Mouse (Mus musculus) spleen, adult 2 months (tissue): ENCODE measurements around the gene Skp2. TPM values are rescaled to one million over a fixed set of nuclear protein-coding genes. Genes with fewer than 3 reads are reported as not detected.
A peak's percentile ranks its signal among the peaks of the same experiment; 100 is the strongest.

Source experiments
- DNase-seq, 2 experiments: peaks; one replicate each; pipeline versions ENCODE4 v3.0.0 to v3.0.0-alpha.2; 2012 to 2021; ENCODE audit warnings: low spot score in 2 of 2, low read depth in 1 of 2
- H3K27ac ChIP-seq: fragments of 200-500 bp; 2 replicates; pipeline ENCODE4 v1.5.1; 2012; ENCODE audit warnings: low read length, inconsistent platforms; ENCODE audit not compliant: insufficient read depth
- H3K27me3 ChIP-seq: fragments of 200-500 bp; 2 replicates; pipeline ENCODE4 v1.6.1; 2012; ENCODE audit warnings: mild to moderate bottlenecking, moderate library complexity, low read length, inconsistent platforms; ENCODE audit not compliant: control insufficient read depth, insufficient read depth
- H3K36me3 ChIP-seq: fragments of 200-500 bp; 2 replicates; pipeline ENCODE4 v1.6.1; 2012; ENCODE audit warnings: mild to moderate bottlenecking, low read length, inconsistent platforms; ENCODE audit not compliant: control insufficient read depth, insufficient read depth
- H3K4me1 ChIP-seq: fragments of 200-500 bp; 2 replicates; pipeline ENCODE4 v1.6.1; 2011; ENCODE audit warnings: inconsistent platforms; ENCODE audit not compliant: control insufficient read depth, insufficient read depth, insufficient read length
- H3K4me3 ChIP-seq: fragments of 200-500 bp; 2 replicates; pipeline ENCODE4 v1.5.1; 2011; ENCODE audit warnings: mild to moderate bottlenecking, inconsistent platforms; ENCODE audit not compliant: insufficient read depth, insufficient read length; ENCODE audit errors: extremely low read depth
- CTCF ChIP-seq: fragments of 200-500 bp; IDR thresholded peaks from 2 replicates; pipeline ENCODE4 v1.5.1; 2011; ENCODE audit warnings: mild to moderate bottlenecking, inconsistent platforms; ENCODE audit not compliant: insufficient read depth, insufficient read length, insufficient replicate concordance; ENCODE audit errors: extremely low read depth
- POLR2A ChIP-seq: fragments of 200-500 bp; IDR thresholded peaks from 2 replicates; pipeline ENCODE4 v1.6.1; 2011; ENCODE audit warnings: low read depth, low read length, inconsistent platforms
- whole genome bisulfite sequencing: fragments of 180-500 bp; shearing (Covaris S2); methylation state at CpG from one replicate; pipeline ENCODE4 v1.1.7; 2018; 5-methylcytosine and 5-hydroxymethylcytosine counted together
- polyA plus RNA-seq: library from polyadenylated mRNA; depleted of rRNA; stranded (reverse); fragments of >200 nt; gene quantifications from 2 replicates; pipeline ENCODE4 v1.2.3, GENCODE M21; 2012

The Skp2 gene
- polyA plus RNA-seq, 1 experiment: 2.5 TPM

DNA sequence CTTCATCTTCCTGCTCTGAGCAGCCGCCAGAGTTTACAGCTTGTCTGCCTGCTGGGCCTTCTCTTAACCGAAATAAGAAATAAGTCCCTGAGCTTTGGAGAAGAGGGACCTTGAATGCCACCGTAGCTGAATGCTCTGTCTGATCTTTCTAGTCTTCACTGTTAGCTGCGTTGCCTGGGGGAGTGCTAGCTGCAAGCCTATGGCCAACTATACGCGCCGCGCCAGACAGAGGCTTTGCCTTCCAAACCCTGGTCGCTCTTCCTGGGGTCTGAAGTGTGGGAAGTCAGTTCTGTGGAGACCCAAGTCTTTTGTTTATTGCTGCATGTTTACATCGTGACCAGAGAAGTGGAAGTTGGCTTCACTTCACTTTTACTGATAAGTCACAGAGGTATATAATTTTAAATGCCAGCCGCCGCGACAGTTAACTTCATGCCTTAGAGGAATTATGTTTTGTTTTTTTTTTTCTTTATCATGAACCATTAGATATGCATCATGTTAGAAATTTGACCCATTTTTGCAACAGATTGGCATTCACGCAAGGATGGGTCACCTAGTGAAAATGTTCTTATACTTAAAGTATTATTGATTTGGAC lies 79.5 kb downstream of the Skp2 start:
- no peaks in the 10 kb centered on the region for H3K4me1 ChIP-seq
- 79% methylated on average over 14 of the region's 14 CpGs for WGBS
- TF ChIP-seq CTCF (no peak), POLR2A (no peak)
- H3K27ac ChIP-seq: peak overlapping the region; percentile 45; the same call in 1 of the 2 replicates
- no peak overlapping the region for H3K4me3 ChIP-seq
- DNase-seq: no peak
- H3K36me3 ChIP-seq: no peaks in the 10 kb centered on the region
- H3K27me3 ChIP-seq: no peaks in the 10 kb centered on the region

DNA sequence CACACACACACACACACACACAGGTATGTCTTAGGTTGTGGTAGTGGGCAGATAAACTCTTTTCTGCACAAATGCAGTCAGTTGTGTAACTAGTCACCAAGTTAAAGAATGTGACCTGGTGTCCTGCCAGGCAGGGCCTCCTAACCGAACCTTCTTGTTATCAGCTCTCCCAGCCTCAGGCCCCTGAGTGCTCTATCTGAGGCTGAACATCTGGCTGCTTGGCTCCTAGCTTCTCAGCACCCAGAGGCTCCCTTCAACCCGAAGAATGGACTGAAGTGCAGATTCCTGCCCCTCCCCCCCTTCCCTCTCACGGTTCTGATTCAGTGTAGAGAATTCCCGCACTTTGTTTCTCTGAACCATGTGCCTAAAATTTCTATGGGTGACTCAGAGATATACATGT lies 80.6 kb downstream of the Skp2 start:
- WGBS: 51% methylated on average over 4 of the region's 4 CpGs
- no peak for DNase-seq

DNA sequence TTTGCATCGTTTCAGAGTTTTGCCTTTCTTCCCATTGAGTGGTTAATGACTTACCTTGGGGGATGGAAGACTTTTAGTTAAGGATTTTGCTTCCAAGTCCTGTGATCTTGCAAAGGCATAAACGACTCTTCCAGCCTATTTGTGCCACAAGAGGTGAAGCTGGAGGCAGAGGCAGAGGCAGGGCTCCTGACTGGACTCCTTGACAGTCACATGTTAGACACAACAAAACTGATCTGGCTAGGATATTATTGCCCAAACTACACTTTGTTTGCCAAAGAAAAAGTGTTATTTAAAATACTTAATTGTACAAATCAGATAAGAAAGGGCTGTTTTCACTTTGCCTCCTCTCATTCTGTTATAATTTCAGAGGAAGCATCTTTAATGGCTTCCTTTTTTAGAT lies 81.1 kb downstream of the Skp2 start:
- WGBS: 58% methylated on average over 2 of the region's 2 CpGs
- Histone ChIP-seq H3K27ac (no peak overlapping the region), H3K4me1 (no peaks in the 10 kb centered on the region), H3K4me3 (no peak overlapping the region), H3K36me3 (no peaks in the 10 kb centered on the region), H3K27me3 (no peaks in the 10 kb centered on the region)
- TF ChIP-seq POLR2A (no peak), CTCF (no peak)
- no peak for DNase-seq

More for the DNA sequence above, 80.6 kb downstream of the Skp2 start:
- no peak for TF ChIP-seq POLR2A
- no peak for TF ChIP-seq CTCF
- Histone ChIP-seq H3K27me3 (no peaks in the 10 kb centered on the region), H3K27ac (no peak overlapping the region), H3K4me3 (no peak overlapping the region), H3K4me1 (no peaks in the 10 kb centered on the region), H3K36me3 (no peaks in the 10 kb centered on the region)

DNA sequence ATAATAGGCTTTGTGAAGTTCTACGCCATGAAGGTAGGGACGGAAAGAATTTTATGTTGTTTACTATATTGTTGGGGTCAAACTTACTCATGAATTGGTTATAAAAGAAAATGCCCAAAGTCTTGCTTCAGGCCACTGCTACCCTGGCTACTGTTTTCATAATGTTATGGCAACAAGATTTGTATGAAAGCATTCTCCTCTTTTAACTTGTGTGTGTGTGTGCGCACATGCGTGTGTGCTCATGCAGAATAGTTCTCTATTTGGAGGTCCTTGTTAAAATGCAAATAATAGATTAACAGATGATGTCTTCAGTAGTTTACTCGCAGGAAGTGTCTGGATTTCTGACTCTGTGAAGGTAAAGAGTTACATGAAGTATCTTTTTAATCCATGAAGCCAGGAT lies 81.5 kb downstream of the Skp2 start:
- no peak for TF ChIP-seq CTCF
- no peak for TF ChIP-seq POLR2A
- Histone ChIP-seq H3K27ac (no peak overlapping the region), H3K4me3 (no peak overlapping the region), H3K4me1 (no peaks in the 10 kb centered on the region), H3K27me3 (no peaks in the 10 kb centered on the region), H3K36me3 (no peaks in the 10 kb centered on the region)
- DNase-seq: no peak
- 72% methylated on average over 5 of the region's 5 CpGs for WGBS

DNA sequence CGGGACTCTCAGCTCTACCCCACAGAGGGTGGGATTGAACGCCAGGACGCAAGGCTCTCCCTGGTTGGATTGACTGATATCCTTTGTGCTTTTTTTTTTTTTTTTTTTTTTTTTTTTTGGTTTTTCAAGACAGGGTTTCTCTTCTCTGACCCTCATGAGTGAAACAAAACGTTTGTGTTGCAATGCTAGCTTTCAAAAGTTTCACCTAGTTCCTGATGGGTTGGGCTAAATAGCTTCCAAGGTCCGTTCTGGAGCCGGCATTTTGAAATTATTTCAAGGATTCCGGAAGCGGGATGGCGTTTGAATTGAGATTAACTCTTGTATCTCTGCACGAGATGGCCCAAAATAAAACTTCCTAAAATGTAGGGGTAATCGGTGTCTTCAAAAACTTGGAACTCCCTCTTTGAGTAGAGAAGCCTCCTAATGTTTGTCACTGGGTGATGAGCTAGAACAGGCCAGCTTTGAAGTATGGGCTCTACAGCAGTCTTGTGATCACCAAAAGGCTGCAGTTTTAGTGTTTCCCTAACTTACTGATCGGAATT lies 82.1 kb downstream of the Skp2 start:
- Histone ChIP-seq H3K4me3 (peak overlapping the region; percentile 39; the same call in 1 of the 2 replicates), H3K36me3 (no peaks in the 10 kb centered on the region), H3K27me3 (no peaks in the 10 kb centered on the region), H3K4me1 (no peaks in the 10 kb centered on the region), H3K27ac (no peak overlapping the region)
- TF ChIP-seq CTCF (no peak), POLR2A (no peak)
- no peak for DNase-seq
- 46% methylated on average over 12 of the region's 12 CpGs for WGBS

DNA sequence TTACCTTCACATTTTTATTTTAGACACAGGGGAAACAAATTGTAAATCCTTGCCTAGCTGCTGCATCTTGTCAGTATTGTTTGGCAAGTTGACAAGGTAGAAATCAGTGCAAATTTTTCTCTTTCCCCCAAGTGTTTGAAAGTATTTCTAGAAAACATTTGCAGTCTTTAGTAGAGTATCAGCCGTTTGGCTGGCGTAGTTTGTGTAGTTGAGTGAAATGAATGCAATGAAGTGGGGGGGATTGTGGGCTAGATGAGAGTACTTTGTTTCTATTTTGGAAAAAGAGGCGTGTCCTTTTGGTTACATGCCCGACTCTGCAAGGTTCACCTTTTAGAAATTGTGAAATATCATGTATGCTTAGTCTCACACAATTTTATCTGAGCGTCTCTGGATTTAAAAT lies 82.6 kb downstream of the Skp2 start:
- Histone ChIP-seq H3K4me3 (peak overlapping the region; percentile 39; the same call in 1 of the 2 replicates), H3K27me3 (no peaks in the 10 kb centered on the region), H3K4me1 (no peaks in the 10 kb centered on the region), H3K36me3 (no peaks in the 10 kb centered on the region), H3K27ac (no peak overlapping the region)
- 2% methylated on average over 5 of the region's 5 CpGs for WGBS
- no peak for DNase-seq
- TF ChIP-seq POLR2A (no peak), CTCF (no peak)

DNA sequence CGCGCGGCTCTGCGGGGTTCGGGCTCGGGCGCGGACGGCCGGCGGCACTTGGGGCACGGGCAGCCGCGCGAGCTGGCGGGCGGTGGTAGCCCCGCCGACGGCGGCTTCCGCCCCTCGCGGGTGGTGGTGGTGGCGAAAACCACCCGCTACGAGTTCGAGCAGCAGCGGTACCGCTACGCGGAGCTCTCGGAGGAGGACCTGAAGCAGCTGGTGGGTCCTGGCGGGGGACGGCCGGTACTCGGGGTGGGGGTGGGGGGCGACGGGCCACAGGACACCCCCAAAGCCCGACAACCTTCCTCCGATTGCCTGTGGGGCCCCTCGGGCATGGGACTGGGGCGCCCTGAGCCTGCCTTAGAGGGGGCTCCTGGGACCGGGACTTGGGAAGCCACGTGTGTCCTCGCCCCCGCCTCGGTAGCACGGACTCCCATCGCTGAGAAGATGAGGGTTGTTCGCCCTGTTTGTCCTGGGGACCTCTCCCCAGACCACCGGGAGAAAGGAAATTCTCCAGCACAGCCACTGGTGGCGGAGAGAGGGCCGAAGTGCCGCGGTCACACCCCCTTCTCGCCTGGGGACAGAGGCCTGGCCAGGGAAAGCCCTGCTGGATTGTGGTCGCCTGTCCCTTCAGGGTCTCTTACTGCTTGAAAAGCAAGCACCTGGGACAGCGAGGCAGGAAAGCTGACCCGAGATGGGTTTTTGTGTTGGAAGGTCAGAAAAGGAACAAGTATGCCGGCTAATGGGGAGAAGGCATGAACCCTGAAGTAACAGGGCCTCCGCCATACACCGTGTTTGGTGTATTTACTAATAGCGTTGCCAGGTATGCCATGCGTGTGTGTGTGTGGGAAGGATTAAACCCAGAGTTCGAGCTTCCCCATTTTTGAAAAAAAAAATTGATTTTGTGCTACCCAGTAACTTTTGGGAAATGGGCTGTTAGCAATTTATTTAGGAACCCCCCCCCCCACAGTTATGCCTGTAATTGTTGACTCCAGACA lies 83.4 kb downstream of the Skp2 start:
- peak in 1 of 2 experiments; percentile 50 for DNase-seq
- Histone ChIP-seq H3K27ac (peak overlapping the region; percentile 75), H3K36me3 (no peaks in the 10 kb centered on the region), H3K27me3 (no peaks in the 10 kb centered on the region), H3K4me1 (no peaks in the 10 kb centered on the region), H3K4me3 (peak overlapping the region; percentile 73)
- 1% methylated on average over 63 of the region's 66 CpGs for WGBS
- no peak for TF ChIP-seq CTCF
- no peak for TF ChIP-seq POLR2A
